Mouse (Mus musculus) hindbrain, embryonic 10.5 days (tissue): ENCODE results near the gene Sbno2. TPM values are rescaled to one million over a fixed set of nuclear protein-coding genes. Genes with fewer than 3 reads are reported as not detected.

Experiments
- polyA plus RNA-seq: library from polyadenylated mRNA; unstranded; fragments of >200 nt; fragmentation: Nextera tagmentation; extraction: Ambion mirVana; gene quantifications from 2 replicates; pipeline ENCODE4 v1.2.1, GENCODE M21; 2016

Sbno2 gene
- polyA plus RNA-seq, 1 experiment from 2014 or later, result 17.2 TPM

Other genes with a start within 250 kb of the Sbno2 start
- 10.0 and 15.1 TPM in 2 replicates for gene Prtn3, start 231.1 kb downstream of the Sbno2 start, polyA plus RNA-seq
- gene Plppr3, start 230.9 kb downstream of the Sbno2 start, polyA plus RNA-seq, result 122 and 205 TPM in 2 replicates
- not detected in 2 replicates for gene Elane, start 219.3 kb downstream of the Sbno2 start, polyA plus RNA-seq
- gene Cfd, start 214.7 kb downstream of the Sbno2 start, polyA plus RNA-seq, result not detected in 2 replicates
- gene Med16, start 196.6 kb downstream of the Sbno2 start, polyA plus RNA-seq, result 68.3 and 77.3 TPM in 2 replicates
- gene Gm26602, start 194.7 kb downstream of the Sbno2 start, polyA plus RNA-seq, result 2.6 and 4.5 TPM in 2 replicates
- gene Kiss1r, start 188.6 kb downstream of the Sbno2 start, polyA plus RNA-seq, result 0.72 and 0.80 TPM in 2 replicates
- 130 and 152 TPM in 2 replicates for gene R3hdm4, start 184.4 kb downstream of the Sbno2 start, polyA plus RNA-seq
- gene Arid3a, start 178.5 kb downstream of the Sbno2 start, polyA plus RNA-seq, result 11.1 and 15.0 TPM in 2 replicates
- 128 and 140 TPM in 2 replicates for gene Wdr18, start 145.4 kb downstream of the Sbno2 start, polyA plus RNA-seq
- gene Grin3b, start 134.9 kb downstream of the Sbno2 start, polyA plus RNA-seq, result 0.35 TPM in 2 replicates
- 11.8 and 13.1 TPM in 2 replicates for gene Tmem259, start 121.2 kb downstream of the Sbno2 start, polyA plus RNA-seq
- gene Cnn2, start 117.0 kb downstream of the Sbno2 start, polyA plus RNA-seq, result 201 and 223 TPM in 2 replicates
- 4.4 and 6.0 TPM in 2 replicates for gene Abca7, start 109.1 kb downstream of the Sbno2 start, polyA plus RNA-seq
- gene Arhgap45, start 88.9 kb downstream of the Sbno2 start, polyA plus RNA-seq, result 8.4 and 9.0 TPM in 2 replicates
- 261 and 268 TPM in 2 replicates for gene Polr2e, start 65.8 kb downstream of the Sbno2 start, polyA plus RNA-seq
- gene Gpx4, start 58.4 kb downstream of the Sbno2 start, polyA plus RNA-seq, result 681 and 705 TPM in 2 replicates
- 18.5 and 21.1 TPM in 2 replicates for gene Stk11, start 10.2 kb upstream of the Sbno2 start, polyA plus RNA-seq
- gene Atp5d, start 33.1 kb upstream of the Sbno2 start, polyA plus RNA-seq, result 484 and 504 TPM in 2 replicates
- 7.1 and 15.0 TPM in 2 replicates for gene Cbarp, start 35.3 kb upstream of the Sbno2 start, polyA plus RNA-seq
- gene Midn, start 42.7 kb upstream of the Sbno2 start, polyA plus RNA-seq, result 22.3 and 24.6 TPM in 2 replicates
- 95.3 and 153 TPM in 2 replicates for gene Cirbp, start 60.4 kb upstream of the Sbno2 start, polyA plus RNA-seq
- 12.9 and 14.4 TPM in 2 replicates for gene 1600002K03Rik, start 67.4 kb upstream of the Sbno2 start, polyA plus RNA-seq
- gene Efna2, start 73.9 kb upstream of the Sbno2 start, polyA plus RNA-seq, result 41.3 and 43.7 TPM in 2 replicates
- 63.6 and 102 TPM in 2 replicates for gene Mum1, start 120.9 kb upstream of the Sbno2 start, polyA plus RNA-seq
- 303 and 313 TPM in 2 replicates for gene Ndufs7, start 143.6 kb upstream of the Sbno2 start, polyA plus RNA-seq
- gene Gamt, start 155.4 kb upstream of the Sbno2 start, polyA plus RNA-seq, result 38.3 and 45.1 TPM in 2 replicates
- 51.0 and 51.2 TPM in 2 replicates for gene Dazap1, start 155.9 kb upstream of the Sbno2 start, polyA plus RNA-seq
- gene Rps15, start 186.9 kb upstream of the Sbno2 start, polyA plus RNA-seq, result 971 and 1,039 TPM in 2 replicates
- 30.4 and 86.1 TPM in 2 replicates for gene Apc2, start 190.4 kb upstream of the Sbno2 start, polyA plus RNA-seq
- gene 2310011J03Rik, start 215.0 kb upstream of the Sbno2 start, polyA plus RNA-seq, result 55.6 and 60.9 TPM in 2 replicates
- 3.3 and 3.9 TPM in 2 replicates for gene Pcsk4, start 223.9 kb upstream of the Sbno2 start, polyA plus RNA-seq
- gene Reep6, start 224.4 kb upstream of the Sbno2 start, polyA plus RNA-seq, result 7.2 and 11.2 TPM in 2 replicates
- 0.45 and 1.3 TPM in 2 replicates for gene Adamtsl5, start 242.8 kb upstream of the Sbno2 start, polyA plus RNA-seq